Mouse (Mus musculus): ENCODE results near the gene Bad. TPM values are rescaled to one million over a fixed set of nuclear protein-coding genes. Genes with fewer than 3 reads are reported as not detected.

Bad gene
- polyA plus RNA-seq, 1 experiment, result 57.3 TPM

GRCm38 (mm10) chr19:6940396-6941351, 987 bp upstream of the Bad start:
- Histone ChIP-seq H3K4me1 (ENCODE audit: control insufficient read depth, insufficient read depth, low read length) (peaks cover 7% of the 10 kb centered on the region; the same call in 1 of the 2 replicates), H3K4me3 (replicated peaks; ENCODE audit: extremely low read depth, low read depth, low read length) (peak overlapping the region; percentile 87)
- TF ChIP-seq POLR2A (IDR thresholded peaks at IDR 0.05; ENCODE audit: borderline replicate concordance, extremely low read depth, low read depth, low read length) (no peak), CTCF (IDR thresholded peaks at IDR 0.05; ENCODE audit: insufficient read depth, low read length) (no peak)
- 21% methylated on average over 29 of the region's 29 CpGs for WGBS
- DNase-seq, result no peak

- under 1% methylated on average over 27 of the region's 27 CpGs for WGBS
- TF ChIP-seq CTCF (IDR thresholded peaks at IDR 0.05; ENCODE audit: insufficient read depth, low read length), result no peak
- peak; percentile 87 for TF ChIP-seq POLR2A (IDR thresholded peaks at IDR 0.05; ENCODE audit: borderline replicate concordance, extremely low read depth, low read depth, low read length)
- Histone ChIP-seq H3K4me1 (ENCODE audit: control insufficient read depth, insufficient read depth, low read length) (peaks cover 7% of the 10 kb centered on the region; the same call in 1 of the 2 replicates), H3K4me3 (replicated peaks; ENCODE audit: extremely low read depth, low read depth, low read length) (peak within 1 kb of the TSS; percentile 99)
- DNase-seq, result peak; percentile 92
These were observed 609 bp downstream of the Bad start, which contains the start of gene Gpr137 for GRCm38 (mm10) chr19:6942249-6942691. Gene Gpr137, minus strand, starts transcription at chr19:6942480.

GRCm38 (mm10) chr19:6942764-6943163, 1.1 kb downstream of the Bad start:
- DNase-seq, result no peak
- peak overlapping the region; percentile 75 for H3K4me3 ChIP-seq (replicated peaks; ENCODE audit: extremely low read depth, low read depth, low read length)
- WGBS, result 24% methylated on average over 5 of the region's 5 CpGs
- H3K4me1 ChIP-seq (ENCODE audit: control insufficient read depth, insufficient read depth, low read length), result peaks cover 7% of the 10 kb centered on the region; the same call in 1 of the 2 replicates
- TF ChIP-seq POLR2A (IDR thresholded peaks at IDR 0.05; ENCODE audit: borderline replicate concordance, extremely low read depth, low read depth, low read length), result no peak

GRCm38 (mm10) chr19:6943709-6944108, 2.0 kb downstream of the Bad start:
- DNase-seq, result no peak
- 92% methylated on average over 6 of the region's 6 CpGs for WGBS
- TF ChIP-seq POLR2A (IDR thresholded peaks at IDR 0.05; ENCODE audit: borderline replicate concordance, extremely low read depth, low read depth, low read length), result no peak

GRCm38 (mm10) chr19:6947742-6948141, 6.1 kb downstream of the Bad start:
- TF ChIP-seq POLR2A (IDR thresholded peaks at IDR 0.05; ENCODE audit: borderline replicate concordance, extremely low read depth, low read depth, low read length) (no peak), CTCF (IDR thresholded peaks at IDR 0.05; ENCODE audit: insufficient read depth, low read length) (no peak)
- H3K4me3 ChIP-seq (replicated peaks; ENCODE audit: extremely low read depth, low read depth, low read length), result no peak overlapping the region
- no peak for DNase-seq
- peaks cover 3% of the 10 kb centered on the region for H3K4me1 ChIP-seq (ENCODE audit: control insufficient read depth, insufficient read depth, low read length)
- WGBS, result 66% methylated on average over 4 of the region's 4 CpGs

More at GRCm38 (mm10) chr19:6943709-6944108, 2.0 kb downstream of the Bad start:
- H3K4me1 ChIP-seq (ENCODE audit: control insufficient read depth, insufficient read depth, low read length), result peaks cover 7% of the 10 kb centered on the region; the same call in 1 of the 2 replicates
- no peak overlapping the region for H3K4me3 ChIP-seq (replicated peaks; ENCODE audit: extremely low read depth, low read depth, low read length)

- Histone ChIP-seq H3K4me3 (replicated peaks; ENCODE audit: extremely low read depth, low read depth, low read length) (no peak overlapping the region), H3K4me1 (ENCODE audit: control insufficient read depth, insufficient read depth, low read length) (peaks cover 5% of the 10 kb centered on the region)
- WGBS, result 66% methylated on average over 4 of the region's 4 CpGs
- TF ChIP-seq CTCF (IDR thresholded peaks at IDR 0.05; ENCODE audit: insufficient read depth, low read length), result no peak
- no peak for TF ChIP-seq POLR2A (IDR thresholded peaks at IDR 0.05; ENCODE audit: borderline replicate concordance, extremely low read depth, low read depth, low read length)
- DNase-seq, result no peak
These were observed 6.5 kb downstream of the Bad start for GRCm38 (mm10) chr19:6948186-6948585.

- WGBS, result 85% methylated on average over 5 of the region's 5 CpGs
These were observed 7.9 kb downstream of the Bad start for GRCm38 (mm10) chr19:6949532-6949931.

GRCm38 (mm10) chr19:6949951-6950350, 8.3 kb downstream of the Bad start:
- 51% methylated on average over 5 of the region's 5 CpGs for WGBS
- no peak overlapping the region for H3K4me3 ChIP-seq (replicated peaks; ENCODE audit: extremely low read depth, low read depth, low read length)
- no peak for DNase-seq
- H3K4me1 ChIP-seq (ENCODE audit: control insufficient read depth, insufficient read depth, low read length), result peaks cover 11% of the 10 kb centered on the region
- TF ChIP-seq CTCF (IDR thresholded peaks at IDR 0.05; ENCODE audit: insufficient read depth, low read length) (no peak), POLR2A (IDR thresholded peaks at IDR 0.05; ENCODE audit: borderline replicate concordance, extremely low read depth, low read depth, low read length) (no peak)

More at GRCm38 (mm10) chr19:6949532-6949931, 7.9 kb downstream of the Bad start:
- DNase-seq, result no peak
- H3K4me1 ChIP-seq (ENCODE audit: control insufficient read depth, insufficient read depth, low read length), result peaks cover 11% of the 10 kb centered on the region
- H3K4me3 ChIP-seq (replicated peaks; ENCODE audit: extremely low read depth, low read depth, low read length), result no peak overlapping the region
- no peak for TF ChIP-seq POLR2A (IDR thresholded peaks at IDR 0.05; ENCODE audit: borderline replicate concordance, extremely low read depth, low read depth, low read length)
- TF ChIP-seq CTCF (IDR thresholded peaks at IDR 0.05; ENCODE audit: insufficient read depth, low read length), result no peak

- TF ChIP-seq CTCF (IDR thresholded peaks at IDR 0.05; ENCODE audit: insufficient read depth, low read length) (no peak), POLR2A (IDR thresholded peaks at IDR 0.05; ENCODE audit: borderline replicate concordance, extremely low read depth, low read depth, low read length) (peak; percentile 85; the same call in 1 of the 2 replicates)
- DNase-seq, result peak; percentile 68
- Histone ChIP-seq H3K4me3 (replicated peaks; ENCODE audit: extremely low read depth, low read depth, low read length) (peak overlapping the region; percentile 91), H3K4me1 (ENCODE audit: control insufficient read depth, insufficient read depth, low read length) (peaks cover 11% of the 10 kb centered on the region)
- WGBS, result under 1% methylated on average over 28 of the region's 28 CpGs
These were observed 9.0 kb downstream of the Bad start for GRCm38 (mm10) chr19:6950613-6951153.
